8 mouse cellular contexts compared by ENCODE assay signal in the genomic region with DNA sequence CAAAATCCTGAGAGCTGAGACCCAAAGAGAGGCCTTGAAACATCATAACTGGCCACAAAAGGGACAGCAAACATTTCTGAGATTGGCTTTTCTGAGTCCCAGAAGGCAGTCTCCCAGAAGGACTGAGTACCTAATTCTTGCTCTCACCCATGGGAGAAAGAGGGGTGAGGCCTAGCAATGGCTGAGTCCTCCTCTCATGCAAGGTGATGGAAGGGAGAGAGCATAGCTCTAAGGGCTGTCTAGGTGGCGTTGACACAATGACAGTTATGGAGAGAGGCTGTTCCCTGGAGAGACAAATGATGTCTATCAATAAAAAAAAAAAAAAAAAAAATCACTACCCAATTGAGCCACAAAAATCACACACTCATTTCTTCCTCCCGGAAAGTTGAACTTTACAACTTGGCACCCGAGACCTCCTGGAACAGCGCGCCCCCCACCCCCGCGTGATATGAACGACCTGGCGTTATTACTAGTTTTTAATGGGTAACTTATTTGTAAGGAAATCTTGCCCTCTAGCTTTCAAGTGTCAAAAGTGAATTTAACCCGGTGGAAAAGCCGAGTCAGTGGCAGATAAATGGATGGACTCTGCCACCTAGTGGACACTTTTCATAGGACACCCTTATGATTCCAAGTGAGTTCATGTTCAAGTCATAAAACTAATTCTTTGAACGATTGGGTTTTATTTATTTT.
A peak's percentile ranks its signal among the peaks of the same experiment; 100 is the strongest.
DNase-seq lines count a peak whose midpoint lies in the region; ATAC-seq and TF ChIP-seq lines count a peak whose summit lies in the region.

No protein-coding gene starts in this region.

- H3K27me3 ChIP-seq in liver, embryonic 12.5 days (replicated peaks) = peaks cover 24% of the 10 kb centered on the region
- H3K27me3 ChIP-seq in kidney, adult 2 months (replicated peaks; ENCODE audit: control insufficient read depth, insufficient read depth, low read length) = no peaks in the 10 kb centered on the region
- H3K27me3 ChIP-seq in midbrain, embryonic 15.5 days (replicated peaks) = peaks cover 32% of the 10 kb centered on the region
- H3K27me3 ChIP-seq in spleen, adult 2 months (ENCODE audit: control insufficient read depth, insufficient read depth, low read length) = no peaks in the 10 kb centered on the region

- no peak overlapping the region for H3K4me2 ChIP-seq in liver, embryonic 12.5 days
- no peak overlapping the region for H3K4me2 ChIP-seq in midbrain, embryonic 15.5 days

- no peaks in the 10 kb centered on the region for H3K9me3 ChIP-seq in liver, embryonic 12.5 days (replicated peaks)
- no peaks in the 10 kb centered on the region for H3K9me3 ChIP-seq in midbrain, embryonic 15.5 days

- H3K4me3 ChIP-seq in liver, embryonic 12.5 days = no peak overlapping the region
- no peak overlapping the region for H3K4me3 ChIP-seq in kidney, adult 2 months (ENCODE audit: insufficient read depth, low read depth, low read length)
- H3K4me3 ChIP-seq in midbrain, embryonic 15.5 days = no peak overlapping the region
- H3K4me3 ChIP-seq in spleen, adult 2 months (ENCODE audit: extremely low read depth, insufficient read depth, insufficient read length) = no peak overlapping the region

- H3K4me1 ChIP-seq in liver, embryonic 12.5 days = peaks cover 6% of the 10 kb centered on the region; the same call in 1 of the 2 replicates
- peaks cover 4% of the 10 kb centered on the region; the same call in 1 of the 2 replicates for H3K4me1 ChIP-seq in kidney, adult 2 months (ENCODE audit: control insufficient read depth, insufficient read depth, low read length)
- H3K4me1 ChIP-seq in midbrain, embryonic 15.5 days = 0 out of 2 replicates have a peak, but pooled peaks cover 6% of the 10 kb centered on the region
- no peaks in the 10 kb centered on the region for H3K4me1 ChIP-seq in spleen, adult 2 months (ENCODE audit: control insufficient read depth, insufficient read depth, insufficient read length)

- H3K27ac ChIP-seq in liver, embryonic 12.5 days = no peak overlapping the region
- H3K27ac ChIP-seq in kidney, adult 2 months (ENCODE audit: insufficient read depth, low read depth, low read length) = no peak overlapping the region
- H3K27ac ChIP-seq in midbrain, embryonic 15.5 days = no peak overlapping the region
- H3K27ac ChIP-seq in spleen, adult 2 months (ENCODE audit: insufficient read depth, low read length) = no peak overlapping the region

- no peak; the same call in 1 of the 2 replicates for ATAC-seq in liver, embryonic 12.5 days
- peak; percentile 72 for ATAC-seq in midbrain, embryonic 15.5 days (replicated peaks)

- intact Hi-C loops in left cerebral cortex, postnatal 4 days (cut with DNase I) = loop anchor here (2.0 to 10.0 kb wide), 2 partner anchors 187 to 1613 kb away; no protein-coding TSS in a partner anchor

- 16% methylated on average over 12 of the region's 12 CpGs for WGBS in liver, embryonic 12.5 days (ENCODE audit: insufficient replicate concordance)
- 2% methylated on average over 12 of the region's 12 CpGs for WGBS in kidney, adult 2 months
- 15% methylated on average over 12 of the region's 12 CpGs for WGBS in midbrain, embryonic 15.5 days
- WGBS in spleen, adult 2 months = 11% methylated on average over 12 of the region's 12 CpGs

- no peak for TF ChIP-seq POLR2A in kidney, adult 2 months (IDR thresholded peaks at IDR 0.05; ENCODE audit: low read depth, low read length)
- TF ChIP-seq POLR2A in spleen, adult 2 months (IDR thresholded peaks at IDR 0.05; ENCODE audit: low read depth, low read length) = no peak

- peak; percentile 46 for DNase-seq in liver
- DNase-seq in cerebellum, postnatal 14 days = peak; percentile 85 to 87
- DNase-seq in gastrocnemius, postnatal 25 days = peak; percentile 33
- peak; percentile 91 for DNase-seq in kidney, adult 2 months
- peak; percentile 56 for DNase-seq in left cerebral cortex, postnatal 4 days
- DNase-seq in spleen, adult 2 months (ENCODE audit: low read depth in 1 of 2, low spot score in 2 of 2) = peak; percentile 55 to 58

- peak; percentile 47 for TF ChIP-seq CTCF in kidney, adult 2 months (conservative IDR thresholded peaks at IDR 0.05; ENCODE audit: insufficient read depth, insufficient read length, low read depth, low read length)
- peak; percentile 60; the same call in 1 of the 2 replicates for TF ChIP-seq CTCF in spleen, adult 2 months (IDR thresholded peaks at IDR 0.05; ENCODE audit: extremely low read depth, insufficient read depth, insufficient read length, insufficient replicate concordance)

- H3K36me3 ChIP-seq in liver, embryonic 12.5 days = no peaks in the 10 kb centered on the region
- H3K36me3 ChIP-seq in kidney, adult 2 months (ENCODE audit: control insufficient read depth, insufficient read depth, low read length) = no peaks in the 10 kb centered on the region
- no peaks in the 10 kb centered on the region for H3K36me3 ChIP-seq in midbrain, embryonic 15.5 days (replicated peaks)
- H3K36me3 ChIP-seq in spleen, adult 2 months (ENCODE audit: control insufficient read depth, insufficient read depth, low read length) = no peaks in the 10 kb centered on the region

- H3K9ac ChIP-seq in liver, embryonic 12.5 days = no peak overlapping the region
- H3K9ac ChIP-seq in midbrain, embryonic 15.5 days = no peak overlapping the region

Comparison
In these comparisons a context has a peak if more than half of its experiments do, and no peak if none do; other contexts are left out.
1. DNase-seq: peak in every context shown above with its lines; median percentile 91 in kidney, adult 2 months; 86 in cerebellum, postnatal 14 days; 56 in spleen, adult 2 months; 56 in left cerebral cortex, postnatal 4 days; 46 in liver; 33 in gastrocnemius, postnatal 25 days.